Mouse (Mus musculus): ENCODE measurements at regions not wholly inside any gene's neighbourhood (a gene's known extent, or its start where the extent isn't known, plus 50 kb on each side); places are given as distances from the start of the nearest gene placed in this dataset.

GRCm38 (mm10) chr8:18536059-18536458 lies 442.0 kb downstream of the Defb40 start:
- TF ChIP-seq POLR2A (IDR thresholded peaks at IDR 0.05; ENCODE audit: extremely low read depth, insufficient read depth, low read length) (no peak), CTCF (IDR thresholded peaks at IDR 0.05; ENCODE audit: extremely low read depth, insufficient read depth, low read length) (no peak)

All from cortical plate, adult 2 months (tissue).